Mouse (Mus musculus) kidney, adult 11 months (tissue): ENCODE measurements at regions not wholly inside any gene's neighbourhood (a gene's known extent, or its start where the extent isn't known, plus 50 kb on each side); places are given as distances from the start of the nearest gene placed in this dataset.

Source experiments
- DNase-seq: peaks from one replicate; pipeline ENCODE4 v3.0.0; 2022

- DNase-seq = peak; percentile 72
Observed at GRCm38 (mm10) chr5:148740366-148741266, 188.0 kb upstream of the Ubl3 start.

GRCm38 (mm10) chr5:148739672-148740071 is 187.1 kb upstream of the Ubl3 start:
- no peak for DNase-seq

GRCm38 (mm10) chr5:148739141-148739540 is 186.6 kb upstream of the Ubl3 start:
- no peak for DNase-seq

- DNase-seq = no peak
Observed at GRCm38 (mm10) chr5:148729541-148729940, 177.0 kb upstream of the Ubl3 start.

GRCm38 (mm10) chr5:148728492-148728891 is 175.9 kb upstream of the Ubl3 start:
- no peak for DNase-seq

GRCm38 (mm10) chr5:148726442-148726841 is 173.9 kb upstream of the Ubl3 start:
- DNase-seq = no peak

GRCm38 (mm10) chr5:148724470-148724869 is 171.9 kb upstream of the Ubl3 start:
- DNase-seq = no peak

- no peak for DNase-seq
Observed at GRCm38 (mm10) chr5:148723677-148724227, 171.2 kb upstream of the Ubl3 start.

GRCm38 (mm10) chr5:148720604-148721003 is 168.0 kb upstream of the Ubl3 start:
- DNase-seq = no peak

GRCm38 (mm10) chr5:148716633-148717032 is 164.0 kb upstream of the Ubl3 start:
- no peak for DNase-seq

- DNase-seq = no peak
Observed at GRCm38 (mm10) chr5:148715218-148715991, 162.8 kb upstream of the Ubl3 start.

- DNase-seq = no peak
Observed at GRCm38 (mm10) chr5:148714807-148715206, 162.2 kb upstream of the Ubl3 start.

- DNase-seq = no peak
Observed at GRCm38 (mm10) chr5:148713796-148714195, 161.2 kb upstream of the Ubl3 start.

GRCm38 (mm10) chr5:148713039-148713438 is 160.4 kb upstream of the Ubl3 start:
- no peak for DNase-seq

- no peak for DNase-seq
Observed at GRCm38 (mm10) chr5:148711570-148711969, 159.0 kb upstream of the Ubl3 start.

- no peak for DNase-seq
Observed at GRCm38 (mm10) chr5:148709111-148709771, 156.7 kb upstream of the Ubl3 start.

GRCm38 (mm10) chr5:148708014-148708741 is 155.6 kb upstream of the Ubl3 start:
- no peak for DNase-seq

- no peak for DNase-seq
Observed at GRCm38 (mm10) chr5:148707335-148707734, 154.7 kb upstream of the Ubl3 start.

- DNase-seq = no peak
Observed at GRCm38 (mm10) chr5:148706323-148707120, 153.9 kb upstream of the Ubl3 start.

- no peak for DNase-seq
Observed at GRCm38 (mm10) chr5:148704769-148705168, 152.2 kb upstream of the Ubl3 start.

GRCm38 (mm10) chr5:148701859-148702258 is 149.3 kb upstream of the Ubl3 start:
- DNase-seq = no peak
